Mouse (Mus musculus) spleen, adult 12 weeks (tissue): Measurements from ENCODE around the gene Wt1.

Experiments
- DNase-seq: peaks from one replicate; pipeline ENCODE4 v3.0.0; 2022; ENCODE audit warnings: low spot score

Gene Wt1

DNA sequence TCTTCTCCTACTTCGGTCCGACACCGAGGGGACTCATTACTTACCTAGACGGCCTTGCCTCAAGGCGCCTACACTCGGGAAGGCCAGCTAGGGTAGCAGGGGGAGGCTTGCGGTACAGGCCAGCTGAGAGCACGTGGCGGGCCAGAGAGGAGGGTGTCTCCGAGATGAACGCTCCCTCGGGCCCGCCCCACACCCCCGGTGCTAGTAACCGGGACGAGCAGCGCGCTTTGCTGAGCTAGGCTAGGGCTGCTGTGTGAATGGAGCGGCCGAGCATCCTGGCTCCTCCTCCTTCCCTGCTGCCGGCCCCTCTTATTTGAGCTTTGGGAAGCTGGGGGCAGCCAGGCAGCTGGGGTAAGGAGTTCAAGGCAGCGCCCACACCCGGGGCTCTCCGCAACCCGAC, at the start of gene Wt1:
Gene Wt1, plus strand, starts transcription at position 251 of the 400 bp plus-strand sequence.
- DNase-seq = no peak

DNA sequence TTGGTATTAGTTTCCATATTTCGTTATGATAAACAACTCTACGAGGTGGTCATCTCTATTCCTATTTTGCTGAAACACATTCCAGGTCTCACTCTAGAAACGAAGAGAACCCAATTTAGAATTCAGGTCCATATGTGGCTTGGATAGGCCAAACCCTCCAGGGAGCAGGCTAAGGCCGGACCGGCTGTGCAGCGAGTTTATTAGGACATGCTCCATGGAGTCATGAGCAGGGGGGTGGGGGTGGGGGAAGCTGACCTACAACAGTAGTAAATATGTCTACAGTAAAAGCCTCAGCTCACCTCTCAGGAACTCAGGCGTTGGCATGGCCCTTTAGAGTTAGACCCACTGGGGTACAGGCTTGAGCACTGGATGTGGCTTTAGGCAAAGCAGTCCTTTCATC, 49.2 kb upstream of the Wt1 start:
- DNase-seq = no peak

DNA sequence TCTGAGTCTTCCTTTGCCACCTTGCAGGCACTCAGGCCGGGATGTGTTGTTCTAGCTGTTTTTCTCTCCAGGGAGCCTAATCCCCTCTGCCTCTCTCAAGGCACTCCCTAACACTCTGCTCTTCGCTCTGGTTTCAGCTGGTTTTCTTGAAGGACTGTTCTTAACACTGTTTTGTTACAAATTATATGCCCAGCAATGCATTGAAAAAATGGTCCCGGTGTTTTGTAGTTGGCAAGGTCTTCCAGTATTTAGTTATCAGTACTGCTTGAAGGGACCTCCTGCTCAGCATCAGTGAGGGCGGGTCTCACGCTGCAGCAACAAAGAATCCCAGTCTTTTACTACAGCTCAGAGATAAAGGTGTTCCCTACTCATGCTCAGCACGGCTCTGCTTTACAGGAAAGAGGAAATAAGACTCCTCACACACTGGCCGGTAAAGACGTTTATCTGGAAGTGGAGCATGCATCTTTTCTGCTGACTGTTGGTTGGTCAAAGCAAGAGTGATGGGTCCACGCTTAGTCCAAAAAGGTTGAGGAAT, 44.0 kb upstream of the Wt1 start:
- no peak for DNase-seq

DNA sequence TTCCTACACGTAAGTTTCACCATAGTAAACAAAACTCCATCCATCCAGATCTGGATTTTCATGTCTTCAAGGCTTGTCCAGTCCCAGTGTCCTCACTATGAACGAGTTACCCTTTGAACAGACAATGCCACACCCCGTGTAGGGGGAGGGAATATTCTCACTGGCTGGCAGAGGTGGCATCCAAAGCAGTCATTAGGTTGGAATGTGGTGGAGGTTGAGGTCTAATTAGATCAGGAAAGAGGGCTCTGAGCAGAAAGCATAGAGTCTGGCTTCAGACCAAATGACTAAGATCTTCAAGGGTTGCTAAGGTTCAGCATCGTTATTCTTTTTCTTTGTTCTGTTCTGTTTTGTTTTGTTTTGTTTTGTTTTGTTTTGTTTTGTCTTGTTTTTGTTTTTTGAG, 42.3 kb upstream of the Wt1 start:
- no peak for DNase-seq

DNA sequence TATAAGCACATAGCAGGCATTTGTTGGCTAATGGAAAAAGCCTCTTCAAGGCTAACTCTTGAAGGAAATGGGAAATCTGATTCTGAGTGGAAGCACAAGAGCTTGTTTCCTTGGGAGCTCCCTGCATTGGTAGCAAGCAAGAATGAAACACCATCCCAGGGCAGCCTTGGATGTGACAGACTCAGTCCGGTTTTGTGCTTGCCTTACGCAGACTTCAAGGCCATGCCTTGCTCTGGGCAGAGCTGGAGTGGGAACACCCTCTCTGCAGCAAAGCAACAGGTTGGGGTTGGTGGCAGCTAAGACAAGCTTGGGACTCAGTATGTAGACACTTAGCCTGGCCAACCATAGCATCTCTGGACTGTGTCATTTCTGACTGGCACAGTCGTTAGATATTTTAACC, 40.2 kb upstream of the Wt1 start:
- no peak for DNase-seq

DNA sequence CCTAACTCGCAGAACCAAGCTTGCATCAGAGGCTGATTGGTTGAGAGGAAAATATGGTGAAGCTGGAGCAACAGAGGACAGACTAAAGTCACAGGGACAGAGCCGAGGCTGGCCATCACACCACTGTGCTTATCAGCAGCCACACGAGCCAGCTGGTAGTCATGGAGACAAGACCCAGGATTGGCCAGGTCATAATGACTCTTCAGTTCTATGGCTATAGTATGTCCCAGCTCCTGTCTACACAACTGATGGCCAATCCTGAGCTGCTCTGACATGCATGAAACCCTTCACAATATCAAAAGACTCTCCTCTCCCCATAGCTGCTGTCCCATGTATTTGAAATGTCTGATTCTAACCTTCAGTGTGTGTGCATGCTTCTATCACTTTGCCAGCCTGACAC, 38.3 kb upstream of the Wt1 start:
- DNase-seq = no peak

DNA sequence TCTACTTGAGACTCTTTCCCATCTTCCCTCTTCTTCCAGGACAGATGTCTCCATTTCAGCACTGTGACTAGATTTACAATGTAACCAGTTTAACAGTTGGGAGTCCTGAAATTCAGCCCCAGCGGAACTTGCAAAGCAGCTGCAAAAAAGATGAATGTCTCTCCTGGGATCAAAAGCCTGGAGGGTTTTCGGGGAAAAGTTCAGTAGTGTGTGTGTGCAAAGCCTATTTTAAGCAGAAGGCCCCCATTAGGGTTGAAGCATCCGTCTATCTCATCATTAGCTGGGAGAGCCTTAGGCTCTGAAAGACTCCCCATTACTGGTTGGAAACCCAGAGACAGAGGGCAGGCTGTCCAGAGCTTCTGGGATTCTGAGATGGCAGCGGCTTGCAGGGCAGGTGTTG, 37.2 kb upstream of the Wt1 start:
- no peak for DNase-seq

DNA sequence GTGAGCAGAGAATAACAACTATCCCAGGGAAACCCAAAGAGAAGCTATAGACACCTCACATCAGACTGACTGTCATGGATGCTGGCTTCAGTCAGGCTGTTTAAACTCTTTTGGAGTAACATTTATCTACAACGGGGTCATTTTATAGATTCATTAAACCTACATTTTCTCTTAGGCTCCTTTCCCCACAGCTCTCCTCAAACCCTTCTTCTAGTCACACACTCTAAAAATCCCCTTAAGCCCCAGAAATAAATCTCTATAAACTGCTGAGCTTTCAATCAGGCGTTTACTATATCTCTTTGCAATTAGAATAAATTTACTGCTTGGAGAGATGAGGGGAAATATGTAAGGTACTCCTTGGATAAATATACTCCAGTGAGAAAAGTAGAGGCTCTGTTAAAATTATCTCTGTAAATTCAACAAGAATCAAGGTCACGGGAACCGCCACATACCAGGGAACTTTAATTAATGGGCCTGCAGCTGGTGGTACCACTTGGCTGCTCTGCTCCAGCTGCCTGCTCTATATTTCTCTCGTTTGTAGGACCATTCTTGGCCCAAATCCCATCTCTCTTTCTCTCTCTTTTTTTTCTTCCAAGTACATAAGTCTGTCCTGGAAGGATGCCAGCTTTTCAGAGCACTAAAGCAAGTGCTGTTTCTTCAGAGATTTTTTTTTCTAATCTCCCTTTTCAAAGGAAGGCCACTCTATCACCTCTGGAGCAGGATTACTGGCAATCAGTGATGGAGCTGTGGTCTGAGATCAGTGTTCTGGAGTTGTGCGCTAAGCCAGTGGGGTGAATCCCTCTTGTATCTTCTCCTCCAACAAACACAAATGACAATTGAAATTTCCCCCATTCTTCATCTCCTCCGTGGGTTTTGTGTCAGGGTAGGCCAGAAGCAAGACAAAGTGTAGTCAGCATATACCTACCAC, 36.5 kb upstream of the Wt1 start:
- DNase-seq = no peak

DNA sequence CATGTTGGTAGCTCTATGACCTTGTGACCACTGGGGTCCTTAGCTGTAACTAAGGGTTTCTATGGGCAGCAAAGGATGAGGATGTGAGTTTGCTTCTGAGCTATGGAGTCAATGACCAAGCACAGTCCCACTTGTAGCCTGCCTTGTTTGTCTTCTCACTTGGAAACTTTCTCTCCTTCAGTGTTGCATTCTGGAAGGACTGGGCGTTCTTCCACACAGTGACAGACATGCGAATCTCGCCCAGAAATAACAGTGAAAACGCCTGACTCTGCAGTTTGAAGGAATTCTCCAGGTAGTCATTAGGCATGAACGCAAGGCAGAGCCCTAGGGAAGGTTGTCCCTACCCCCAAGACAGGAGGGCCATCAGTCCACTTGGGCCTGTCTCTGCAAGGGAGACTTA, 35.3 kb upstream of the Wt1 start:
- no peak for DNase-seq

DNA sequence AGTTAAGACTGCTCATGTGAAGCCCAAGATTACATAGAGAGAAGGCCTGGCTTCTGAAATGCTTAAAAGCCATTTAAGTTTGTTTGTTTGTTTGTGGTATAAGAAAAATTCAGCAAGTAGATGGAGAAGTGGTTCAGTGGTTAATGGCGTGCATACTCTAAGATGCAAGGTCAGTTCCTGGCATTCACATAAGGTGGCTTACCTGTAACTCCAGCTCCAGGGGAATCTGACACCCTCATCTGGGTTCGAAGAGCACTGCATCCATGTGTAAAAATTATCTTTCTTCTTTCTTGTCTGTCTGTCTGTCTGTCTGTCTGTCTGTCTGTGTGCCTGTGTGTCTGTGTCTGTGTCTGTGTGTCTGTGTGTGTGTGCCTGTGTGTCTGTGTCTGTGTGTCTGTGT, 34.6 kb upstream of the Wt1 start, which contains the start of gene Gm11060:
Gene Gm11060, plus strand, starts transcription at position 301 of the 400 bp plus-strand sequence.
- no peak for DNase-seq

DNA sequence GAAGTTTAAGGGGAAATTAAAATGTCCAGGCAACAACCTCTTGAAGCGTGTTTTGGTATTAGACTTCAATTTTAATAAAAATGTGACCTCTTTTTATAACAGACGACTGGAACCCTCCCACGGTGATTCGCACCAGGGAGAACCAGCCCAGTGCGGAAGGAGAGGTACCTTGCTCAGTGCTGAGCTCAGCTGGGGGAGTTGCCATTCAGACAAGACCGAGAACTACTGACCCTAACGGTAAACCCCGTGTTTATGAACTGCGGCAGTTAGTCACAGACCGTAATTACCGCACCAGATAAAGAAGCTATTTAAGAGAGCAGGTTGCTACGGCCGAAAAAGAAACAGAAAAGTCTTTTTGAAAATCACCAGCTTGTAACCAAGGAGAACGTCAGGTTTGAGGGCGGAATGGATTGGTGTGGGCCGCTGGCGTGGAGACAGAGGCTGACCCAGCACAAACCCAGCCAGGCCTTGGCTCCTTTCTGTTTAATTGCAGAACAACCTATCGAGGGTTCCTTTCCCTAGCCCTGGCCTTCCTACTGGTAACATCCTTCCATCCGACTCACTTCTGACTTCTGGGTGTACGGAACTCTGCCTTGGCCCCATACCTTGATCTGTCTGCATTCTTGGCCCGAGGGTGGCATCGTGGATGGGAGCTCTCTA, 28.9 kb upstream of the Wt1 start:
- no peak for DNase-seq

DNA sequence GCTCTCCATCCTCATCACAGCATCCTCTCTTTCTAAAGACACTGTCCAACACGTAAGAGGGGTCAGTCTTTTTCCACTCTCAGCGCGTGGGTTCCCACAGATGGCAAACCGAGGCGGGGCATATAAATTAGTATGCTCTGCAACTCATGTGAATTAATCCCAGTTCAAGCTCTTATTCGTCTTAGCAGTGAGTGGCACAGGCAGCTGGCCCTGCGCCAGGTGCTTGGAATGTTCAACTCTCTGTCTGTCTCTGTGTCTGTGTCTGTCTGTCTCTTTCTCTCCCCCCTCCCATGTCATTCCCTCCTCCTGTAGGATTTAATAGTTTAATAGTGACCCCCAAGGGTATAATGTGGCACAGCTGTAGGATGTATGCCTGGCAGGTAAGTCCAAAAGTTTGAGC, 26.9 kb upstream of the Wt1 start:
- DNase-seq = no peak

DNA sequence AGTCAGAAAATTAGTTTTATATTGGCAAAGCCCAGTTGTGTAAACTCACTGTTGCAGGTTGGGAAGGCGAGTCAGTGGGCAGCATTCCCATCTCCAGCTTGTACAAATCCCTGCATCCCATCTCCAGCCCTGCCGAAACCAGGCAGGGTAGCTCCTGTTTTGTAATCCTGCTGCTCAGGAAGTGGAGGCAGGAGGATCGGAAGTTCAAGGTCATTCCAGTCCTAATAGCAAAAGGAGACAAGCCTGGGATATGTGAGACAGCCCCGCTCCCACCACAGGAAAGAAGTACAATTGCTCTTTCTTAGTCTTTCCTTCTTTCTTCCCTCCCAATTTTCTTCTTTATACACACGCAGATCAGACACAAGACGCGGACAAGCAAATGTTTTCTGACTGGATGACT, 25.8 kb upstream of the Wt1 start:
- DNase-seq = no peak

DNA sequence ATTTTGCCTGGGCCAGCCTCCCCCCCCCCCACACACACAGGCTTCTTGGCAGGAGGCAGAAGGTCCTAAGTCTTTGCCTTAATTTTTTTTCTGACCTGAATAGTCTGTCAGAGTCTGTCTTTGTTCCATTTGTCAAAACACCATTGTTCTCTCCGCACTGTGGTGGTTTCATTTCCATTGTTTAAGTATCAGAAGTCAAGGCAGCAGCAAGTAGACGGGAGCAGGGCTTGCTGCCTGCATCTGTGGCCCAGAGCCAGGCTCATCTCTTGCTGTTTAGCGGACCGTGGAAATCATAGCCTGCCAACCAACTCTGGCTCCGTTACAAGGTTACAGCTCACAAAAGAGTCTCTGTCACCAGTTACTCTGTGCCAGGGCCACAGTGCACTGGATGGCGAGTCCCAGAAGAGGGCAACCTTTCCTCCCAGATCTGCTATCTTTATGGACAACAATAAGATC, 17.6 kb upstream of the Wt1 start:
- no peak for DNase-seq

DNA sequence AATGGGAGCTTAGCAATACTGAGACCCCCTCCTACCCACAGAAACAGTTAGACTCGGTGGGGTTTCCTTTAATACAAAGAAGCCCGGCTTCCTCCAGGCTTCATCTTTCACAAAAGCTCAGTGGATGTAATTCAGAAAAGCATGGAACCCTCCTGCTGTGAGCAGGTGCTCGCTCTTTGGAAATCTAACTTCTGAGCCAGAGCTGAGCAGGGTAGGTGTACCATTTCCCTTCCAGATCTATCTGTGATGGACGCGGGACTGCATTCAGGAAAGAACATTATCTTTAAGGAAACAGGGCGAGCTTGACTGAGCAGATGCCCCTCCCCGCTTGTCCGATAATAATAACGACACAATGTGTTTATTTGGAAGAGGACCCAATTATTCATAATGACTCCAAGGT, 12.3 kb upstream of the Wt1 start:
- no peak for DNase-seq

DNA sequence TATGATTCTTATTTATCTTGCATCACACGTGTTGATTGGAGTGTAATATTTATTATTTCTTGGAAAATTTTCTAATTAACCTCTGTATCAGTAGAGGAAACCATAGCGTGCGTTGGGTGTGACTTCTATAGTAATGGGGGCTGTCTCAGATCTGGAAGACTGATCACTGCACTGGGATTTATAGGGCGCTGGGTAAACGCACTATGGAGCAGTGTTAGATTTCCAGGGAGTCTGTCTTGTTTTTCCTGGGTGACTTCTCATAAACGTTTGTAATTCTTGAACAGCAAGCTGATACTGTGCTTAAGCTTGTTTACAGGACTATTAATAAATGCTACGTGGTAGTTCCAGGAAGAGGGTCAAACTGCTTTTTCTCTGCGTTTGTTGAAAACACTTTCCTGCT, 8.7 kb upstream of the Wt1 start:
- DNase-seq = no peak

DNA sequence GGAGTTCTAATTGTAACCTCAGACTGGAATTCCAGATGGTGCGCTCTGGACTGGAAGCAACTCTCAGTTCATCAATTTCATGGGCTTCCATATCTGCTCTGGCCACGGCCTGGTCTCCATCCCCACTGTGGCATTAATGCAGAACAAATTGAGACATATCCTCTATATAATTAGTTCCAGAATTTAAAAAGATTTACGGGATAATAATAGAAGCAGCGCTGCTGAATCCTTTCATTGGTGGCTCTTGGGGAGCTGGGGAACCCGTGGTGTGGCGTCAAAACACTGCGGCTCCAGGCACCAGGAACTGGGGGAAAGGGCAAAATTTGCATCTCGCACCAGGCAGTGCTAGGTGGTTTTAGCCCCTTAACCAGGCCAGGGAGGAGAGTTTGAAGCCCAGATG, 4.1 kb upstream of the Wt1 start:
- DNase-seq = no peak

DNA sequence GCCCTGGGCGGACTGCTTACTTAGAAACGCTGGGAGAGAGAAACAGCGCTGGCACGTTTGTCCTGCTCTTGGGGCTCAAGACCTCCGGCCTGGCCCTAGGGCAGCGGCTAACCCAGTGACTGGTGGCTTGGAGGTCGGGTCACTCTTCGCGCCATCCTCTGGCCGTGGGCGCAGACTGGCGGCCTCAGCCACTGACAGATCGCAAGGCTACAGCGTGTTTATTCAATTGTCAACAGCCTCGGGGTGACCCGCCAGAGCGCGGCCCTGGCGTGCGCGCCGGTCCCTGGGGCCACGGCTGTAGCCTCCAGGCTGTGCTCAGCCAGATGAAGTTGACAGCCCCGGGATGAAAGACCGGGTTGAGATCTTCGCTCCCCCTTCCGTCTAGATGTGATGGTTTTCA, 3.4 kb upstream of the Wt1 start:
- no peak for DNase-seq

DNA sequence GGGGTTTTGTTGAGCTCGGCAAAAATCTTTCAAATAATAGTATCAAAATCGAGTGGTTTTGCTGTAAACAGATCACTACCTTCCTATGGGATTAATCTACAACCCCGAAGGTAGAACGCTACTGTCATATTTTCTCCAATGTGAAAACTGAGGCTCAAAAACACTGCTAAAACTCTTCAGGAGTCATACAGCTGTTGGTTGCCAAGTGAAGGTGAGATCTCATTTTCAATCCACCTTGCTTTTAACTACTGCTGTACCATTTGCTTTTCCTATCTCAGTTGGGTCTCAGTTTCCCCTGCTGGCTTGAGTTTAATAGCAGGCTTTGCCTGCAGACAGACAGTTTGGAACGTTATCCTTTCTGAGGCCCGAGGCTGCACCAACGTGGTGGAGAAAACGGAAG, 2.9 kb upstream of the Wt1 start:
- no peak for DNase-seq

DNA sequence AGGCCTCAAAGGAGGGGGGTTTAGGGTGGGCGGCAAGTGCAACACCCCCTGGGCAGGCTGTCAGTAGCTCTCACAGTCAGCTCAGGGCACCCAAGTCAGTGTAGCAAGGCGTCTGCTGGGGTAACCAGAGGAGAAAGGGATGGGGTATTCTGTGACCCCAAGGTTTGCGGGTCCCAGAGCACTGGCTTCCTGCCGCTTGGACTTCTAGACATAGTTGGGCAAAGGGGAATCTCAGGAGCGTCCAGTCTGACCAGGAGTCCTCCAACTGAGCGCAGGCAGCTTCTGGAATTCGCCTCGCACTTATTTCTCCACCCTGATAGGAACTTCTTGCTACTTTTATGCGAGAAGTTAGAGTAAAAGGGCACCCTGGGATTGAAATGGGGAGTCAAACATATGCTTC, 2.4 kb upstream of the Wt1 start:
- no peak for DNase-seq

DNA sequence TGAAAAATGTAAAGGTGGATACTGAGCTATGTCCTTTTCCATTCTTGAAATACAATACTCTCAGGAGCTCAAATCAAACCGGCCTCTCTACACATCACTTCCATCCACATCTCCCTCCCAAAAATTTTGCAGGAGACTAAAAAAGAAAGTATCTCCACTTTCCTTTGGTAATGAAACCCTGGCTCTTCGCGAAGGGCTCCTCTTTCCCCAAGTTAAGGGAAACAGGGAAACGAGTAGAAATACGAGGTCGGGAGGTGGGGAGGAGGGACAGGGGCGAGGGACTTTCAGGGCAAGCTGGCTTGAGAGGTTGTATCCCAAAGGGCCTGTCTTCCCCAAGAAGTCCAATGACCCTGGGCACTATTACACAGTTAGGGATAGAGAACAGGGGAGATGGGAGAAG, 1.9 kb upstream of the Wt1 start:
- DNase-seq = no peak

DNA sequence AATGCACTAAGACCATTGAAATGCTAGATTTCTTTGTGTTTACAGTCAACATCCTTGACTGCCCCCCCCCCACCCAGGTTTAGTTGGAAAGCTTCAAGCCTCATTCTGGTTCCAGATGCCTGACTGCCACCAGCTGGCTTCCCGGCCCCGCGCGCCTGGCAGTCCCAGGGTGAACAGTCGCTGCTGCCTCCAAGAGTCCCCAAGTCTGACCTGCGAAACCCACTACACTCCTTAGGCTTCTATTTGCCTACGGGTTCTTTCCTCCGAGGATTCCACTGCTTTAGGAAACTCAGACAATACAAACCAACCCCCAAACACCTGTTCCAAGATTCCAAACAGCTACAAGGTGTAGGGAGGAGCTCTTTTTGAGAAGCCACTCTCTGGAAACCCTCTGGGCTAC, 1.1 kb upstream of the Wt1 start:
- DNase-seq = no peak

DNA sequence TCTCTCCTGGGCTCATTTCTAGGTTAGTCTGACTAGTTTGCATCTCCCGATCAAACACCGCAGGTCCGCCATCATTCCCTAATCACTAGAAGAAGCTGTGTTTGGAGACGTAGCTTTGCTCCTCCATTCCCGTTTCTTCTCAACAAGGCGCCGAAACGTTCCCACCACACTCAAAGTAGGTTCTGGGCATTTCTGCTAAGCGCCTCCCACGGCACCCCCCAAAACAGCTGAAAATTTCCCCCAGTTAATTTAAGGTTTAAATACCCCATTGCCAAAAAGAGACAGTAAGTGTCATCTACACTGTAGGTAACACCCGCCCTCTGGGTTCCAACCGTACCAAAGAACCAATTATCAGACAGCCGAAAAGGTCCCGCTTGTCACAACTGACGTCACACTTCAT, 688 bp upstream of the Wt1 start:
- DNase-seq = no peak
